19 mouse cellular contexts compared by ENCODE assay signal in genomic region chr2:167802494-167802893, GRCm38 (mm10).
DNase-seq lines count a peak whose midpoint lies in the region; ATAC-seq and TF ChIP-seq lines count a peak whose summit lies in the region.
"Had no signal": no experiment of that assay in that cellular context is flagged by ENCODE, and none has a peak within 500 bp of the region (broad histone marks: within the 10 kb centered on the region; RNA-seq: fewer than 3 reads in every experiment).

No protein-coding gene starts in this region.

- no peak for TF ChIP-seq EP300 in lung, postnatal 0 days (IDR thresholded peaks at IDR 0.05)

- TF ChIP-seq CTCF in lung, postnatal 0 days (IDR thresholded peaks at IDR 0.05): no peak

- H3K9ac ChIP-seq in lung, postnatal 0 days (replicated peaks; ENCODE audit: low read depth): no peak overlapping the region
- H3K9ac ChIP-seq in forebrain, embryonic 15.5 days (replicated peaks): no peak overlapping the region
- H3K9ac ChIP-seq: heart, embryonic 12.5 days; hindbrain, embryonic 12.5 days had no signal

- no peak overlapping the region for H3K4me2 ChIP-seq in lung, postnatal 0 days (replicated peaks; ENCODE audit: low read depth, low read length)
- no peak overlapping the region for H3K4me2 ChIP-seq in forebrain, embryonic 15.5 days (replicated peaks)
- H3K4me2 ChIP-seq: heart, embryonic 12.5 days; hindbrain, embryonic 12.5 days had no signal

- 87% methylated on average over 9 of the region's 9 CpGs for WGBS in heart, embryonic 10.5 days
- 61% methylated on average over 9 of the region's 9 CpGs for WGBS in lung, postnatal 0 days
- WGBS in macrophage (ENCODE audit: missing documents): 58% methylated on average over 9 of the region's 9 CpGs
- WGBS in forebrain, embryonic 15.5 days: 82% methylated on average over 9 of the region's 9 CpGs

- H3K4me1 ChIP-seq in heart, embryonic 10.5 days: peaks cover 71% of the 10 kb centered on the region
- peaks cover 11% of the 10 kb centered on the region; the same call in 1 of the 2 replicates for H3K4me1 ChIP-seq in lung, postnatal 0 days (ENCODE audit: insufficient read depth, low read depth, low read length)
- no peaks in the 10 kb centered on the region for H3K4me1 ChIP-seq in forebrain, embryonic 15.5 days
- H3K4me1 ChIP-seq: hindbrain, embryonic 12.5 days had no signal

- H3K9me3 ChIP-seq in heart, embryonic 10.5 days: no peaks in the 10 kb centered on the region
- H3K9me3 ChIP-seq in lung, postnatal 0 days (ENCODE audit: low read length): no peaks in the 10 kb centered on the region
- H3K9me3 ChIP-seq in forebrain, embryonic 15.5 days: no peaks in the 10 kb centered on the region
- H3K9me3 ChIP-seq: hindbrain, embryonic 12.5 days had no signal

- DNase-seq in heart, embryonic 10.5 days (ENCODE audit: low spot score): no peak
- no peak for DNase-seq in heart, adult 9 months (ENCODE audit: low spot score in 2 of 2)
- peak; percentile 41 to 67 for DNase-seq in kidney, postnatal 25 days
- DNase-seq in kidney, postnatal 4 days: no peak
- DNase-seq in lung, postnatal 0 days (ENCODE audit: low spot score): peak; percentile 23
- DNase-seq in lung, postnatal 14 days: no peak
- DNase-seq: adrenal gland, postnatal 14 days; cerebellum, adult 18-20 months; cerebellum, adult 9-11 months; cerebellum, postnatal 36 days; gastrocnemius, postnatal 10 days; heart, adult 18-20 months; heart, postnatal 4 days had no signal

- H3K4me3 ChIP-seq in heart, embryonic 10.5 days: no peak overlapping the region
- no peak overlapping the region for H3K4me3 ChIP-seq in lung, postnatal 0 days (ENCODE audit: low read depth, low read length)
- no peak overlapping the region for H3K4me3 ChIP-seq in macrophage (ENCODE audit: inconsistent target)
- H3K4me3 ChIP-seq in forebrain, embryonic 15.5 days: no peak overlapping the region
- H3K4me3 ChIP-seq: heart, embryonic 12.5 days; hindbrain, embryonic 12.5 days had no signal

- H3K27ac ChIP-seq in heart, embryonic 10.5 days: peak overlapping the region; percentile 90; the same call in 1 of the 2 replicates
- H3K27ac ChIP-seq in lung, postnatal 0 days (ENCODE audit: low read length): no peak overlapping the region
- H3K27ac ChIP-seq in macrophage: peak overlapping the region; percentile 22; the same call in 1 of the 2 replicates
- H3K27ac ChIP-seq in forebrain, embryonic 15.5 days (replicated peaks): no peak overlapping the region
- H3K27ac ChIP-seq: hindbrain, embryonic 12.5 days; hindbrain, postnatal 0 days had no signal

- no peaks in the 10 kb centered on the region for H3K27me3 ChIP-seq in heart, embryonic 10.5 days (ENCODE audit: insufficient read depth, poor library complexity, severe bottlenecking)
- no peaks in the 10 kb centered on the region for H3K27me3 ChIP-seq in lung, postnatal 0 days (replicated peaks; ENCODE audit: insufficient read depth, low read length)
- no peaks in the 10 kb centered on the region for H3K27me3 ChIP-seq in forebrain, embryonic 15.5 days
- H3K27me3 ChIP-seq: heart, embryonic 12.5 days; hindbrain, embryonic 12.5 days had no signal

- no peak for ATAC-seq in lung, postnatal 0 days
- no peak for ATAC-seq in forebrain, embryonic 15.5 days (replicated peaks)
- ATAC-seq: forebrain, embryonic 16.5 days; hindbrain, postnatal 0 days had no signal

- H3K36me3 ChIP-seq in heart, embryonic 10.5 days: no peaks in the 10 kb centered on the region
- H3K36me3 ChIP-seq in lung, postnatal 0 days (ENCODE audit: insufficient read depth, low read length): no peaks in the 10 kb centered on the region
- H3K36me3 ChIP-seq in macrophage (ENCODE audit: inconsistent target): no peaks in the 10 kb centered on the region
- H3K36me3 ChIP-seq in forebrain, embryonic 15.5 days: no peaks in the 10 kb centered on the region
- H3K36me3 ChIP-seq: heart, embryonic 12.5 days; hindbrain, embryonic 12.5 days had no signal

- H3K79me2 ChIP-seq in macrophage (ENCODE audit: inconsistent target): no peaks in the 10 kb centered on the region

Comparison
In these comparisons a context has a peak if more than half of its experiments do, and no peak if none do; other contexts are left out.
1. DNase-seq: peak in kidney, postnatal 25 days (2 of 2) and lung, postnatal 0 days (single experiment); none in heart, embryonic 10.5 days (single experiment), heart, adult 9 months (0 of 2), kidney, postnatal 4 days (0 of 2) and lung, postnatal 14 days (single experiment).
2. H3K27ac ChIP-seq: peak in heart, embryonic 10.5 days (single experiment) and macrophage (single experiment); none in lung, postnatal 0 days (single experiment) and forebrain, embryonic 15.5 days (single experiment).